Mouse (Mus musculus) cerebellum, adult 11 months (tissue): Measurements from ENCODE around the gene Col24a1.
"Not testable (repeated sequence)": the region's sequence is repeated elsewhere in the genome, so short reads cannot be mapped to it uniquely, and the experiment has no call there.

Experiments used
- DNase-seq: peaks from one replicate; pipeline ENCODE4 v3.0.0; 2022

The Col24a1 gene

GRCm38 (mm10) chr3:145356865-145357487 is 64.7 kb downstream of the Col24a1 start:
- no peak for DNase-seq

- no peak for DNase-seq
Measured at GRCm38 (mm10) chr3:145365227-145365626, 73.0 kb downstream of the Col24a1 start.

- DNase-seq: no peak
Measured at GRCm38 (mm10) chr3:145367176-145367717, 75.0 kb downstream of the Col24a1 start.

GRCm38 (mm10) chr3:145376298-145376697 is 84.0 kb downstream of the Col24a1 start:
- DNase-seq: no peak

- DNase-seq: no peak
Measured at GRCm38 (mm10) chr3:145383095-145383494, 90.8 kb downstream of the Col24a1 start.

GRCm38 (mm10) chr3:145386434-145386833 is 94.2 kb downstream of the Col24a1 start:
- DNase-seq: no peak

- no peak for DNase-seq
Measured at GRCm38 (mm10) chr3:145390681-145391080, 98.4 kb downstream of the Col24a1 start.

GRCm38 (mm10) chr3:145391986-145392659 is 99.9 kb downstream of the Col24a1 start:
- no peak for DNase-seq

- DNase-seq: no peak
Measured at GRCm38 (mm10) chr3:145399173-145399572, 106.9 kb downstream of the Col24a1 start.

GRCm38 (mm10) chr3:145402257-145402656 is 110.0 kb downstream of the Col24a1 start:
- no peak for DNase-seq

- no peak for DNase-seq
Measured at GRCm38 (mm10) chr3:145402994-145403393, 110.7 kb downstream of the Col24a1 start.

- DNase-seq: no peak
Measured at GRCm38 (mm10) chr3:145408045-145408444, 115.8 kb downstream of the Col24a1 start.

- no peak for DNase-seq
Measured at GRCm38 (mm10) chr3:145412137-145412536, 119.9 kb downstream of the Col24a1 start.

- no peak for DNase-seq
Measured at GRCm38 (mm10) chr3:145414362-145414761, 122.1 kb downstream of the Col24a1 start.

- DNase-seq: no peak
Measured at GRCm38 (mm10) chr3:145417809-145418208, 125.5 kb downstream of the Col24a1 start.

- no peak for DNase-seq
Measured at GRCm38 (mm10) chr3:145420421-145420820, 128.1 kb downstream of the Col24a1 start.

GRCm38 (mm10) chr3:145422044-145422443 is 129.8 kb downstream of the Col24a1 start:
- DNase-seq: no peak

- DNase-seq: no peak
Measured at GRCm38 (mm10) chr3:145438352-145438751, 146.1 kb downstream of the Col24a1 start.

GRCm38 (mm10) chr3:145439086-145439485 is 146.8 kb downstream of the Col24a1 start:
- no peak for DNase-seq

GRCm38 (mm10) chr3:145440993-145441392 is 148.7 kb downstream of the Col24a1 start:
- DNase-seq: no peak

- no peak for DNase-seq
Measured at GRCm38 (mm10) chr3:145442268-145442667, 150.0 kb downstream of the Col24a1 start.

- not testable (repeated sequence) for DNase-seq
Measured at GRCm38 (mm10) chr3:145443167-145443566, 150.9 kb downstream of the Col24a1 start.

- DNase-seq: no peak
Measured at GRCm38 (mm10) chr3:145457039-145457438, 164.8 kb downstream of the Col24a1 start.

- no peak for DNase-seq
Measured at GRCm38 (mm10) chr3:145462351-145462750, 170.1 kb downstream of the Col24a1 start.
